Mouse (Mus musculus) limb, embryonic 13.5 days (tissue): ENCODE results near the gene Ube2h. TPM values are rescaled to one million over a fixed set of nuclear protein-coding genes. Genes with fewer than 3 reads are reported as not detected.

Experiments used
- ATAC-seq: fragments of 200-750 bp; cut with Nextera tagmentation; 2 replicates; pipeline ENCODE4 v1.8.0; 2017; ENCODE audit warnings: low read depth, moderate number of reproducible peaks, moderate TSS enrichment; ENCODE audit not compliant: low FRiP score
- H3K27ac ChIP-seq: fragments of 300-500 bp; sonication (generic); 2 replicates; pipeline ENCODE4 v1.5.1; 2015; ENCODE audit warnings: inconsistent platforms, mild to moderate bottlenecking, moderate library complexity
- H3K27me3 ChIP-seq: fragments of 300-500 bp; sonication (generic); 2 replicates; pipeline ENCODE4 v1.6.1; 2015; ENCODE audit warnings: mild to moderate bottlenecking, inconsistent platforms
- H3K36me3 ChIP-seq: fragments of 300-500 bp; sonication (generic); 2 replicates; pipeline ENCODE4 v1.6.1; 2015; ENCODE audit warnings: inconsistent platforms, mild to moderate bottlenecking, moderate library complexity
- H3K4me1 ChIP-seq: fragments of 300-500 bp; sonication (generic); 2 replicates; pipeline ENCODE4 v1.6.1; 2015; ENCODE audit warnings: inconsistent platforms
- H3K4me2 ChIP-seq: fragments of 300-500 bp; sonication (generic); replicated peaks from 2 replicates; pipeline ENCODE4 v1.6.1; 2015; ENCODE audit warnings: inconsistent platforms, mild to moderate bottlenecking, moderate library complexity
- H3K4me3 ChIP-seq: fragments of 300-500 bp; sonication (generic); 2 replicates; pipeline ENCODE4 v1.5.1; 2015; ENCODE audit warnings: moderate library complexity, mild to moderate bottlenecking, inconsistent platforms
- H3K9ac ChIP-seq: fragments of 300-500 bp; sonication (generic); 2 replicates; pipeline ENCODE4 v1.6.1; 2015; ENCODE audit warnings: mild to moderate bottlenecking, inconsistent platforms
- H3K9me3 ChIP-seq: fragments of 300-500 bp; sonication (generic); 2 replicates; pipeline ENCODE4 v1.6.1; 2016; ENCODE audit warnings: inconsistent platforms
- WGBS: fragments of 180-500 bp; shearing (Covaris S2); methylation state at CpG from one replicate; pipeline ENCODE4 v1.1.7; 2015; 5-methylcytosine and 5-hydroxymethylcytosine counted together
- polyA plus RNA-seq: library from polyadenylated mRNA; unstranded; fragments of >200 nt; fragmentation: Nextera tagmentation; extraction: Ambion mirVana; gene quantifications from 2 replicates; pipeline ENCODE4 v1.2.1, GENCODE M21; 2015

Gene Ube2h
- polyA plus RNA-seq, 1 experiment from 2014 or later, result 45.9 TPM

- WGBS, result 76% methylated on average over 4 of the region's 4 CpGs
- Histone ChIP-seq H3K4me2 (no peak overlapping the region), H3K9me3 (no peaks in the 10 kb centered on the region), H3K9ac (no peak overlapping the region), H3K36me3 (peaks cover 64% of the 10 kb centered on the region), H3K27me3 (no peaks in the 10 kb centered on the region), H3K4me3 (no peak overlapping the region), H3K4me1 (0 out of 2 replicates have a peak, but pooled peaks cover 5% of the 10 kb centered on the region), H3K27ac (no peak overlapping the region)
- ATAC-seq, result no peak
Observed at GRCm38 (mm10) chr6:30265402-30265801, 38.9 kb downstream of the Ube2h start.

- Histone ChIP-seq H3K27ac (no peak overlapping the region), H3K4me2 (no peak overlapping the region), H3K27me3 (no peaks in the 10 kb centered on the region), H3K4me1 (0 out of 2 replicates have a peak, but pooled peaks cover 5% of the 10 kb centered on the region), H3K9ac (no peak overlapping the region), H3K36me3 (peaks cover 70% of the 10 kb centered on the region), H3K4me3 (no peak overlapping the region), H3K9me3 (no peaks in the 10 kb centered on the region)
- ATAC-seq, result no peak
- 75% methylated on average over 4 of the region's 4 CpGs for WGBS
Observed at GRCm38 (mm10) chr6:30263053-30263452, 41.3 kb downstream of the Ube2h start.

- 89% methylated on average over 6 of the region's 6 CpGs for WGBS
- no peaks in the 10 kb centered on the region for H3K27me3 ChIP-seq
- 0 out of 2 replicates have a peak, but pooled peaks cover 5% of the 10 kb centered on the region for H3K4me1 ChIP-seq
- no peak overlapping the region for H3K9ac ChIP-seq
- peaks cover 61% of the 10 kb centered on the region for H3K36me3 ChIP-seq
- H3K9me3 ChIP-seq, result no peaks in the 10 kb centered on the region
- H3K4me3 ChIP-seq, result no peak overlapping the region
- no peak for ATAC-seq
- H3K4me2 ChIP-seq, result no peak overlapping the region
- no peak overlapping the region for H3K27ac ChIP-seq
Observed at GRCm38 (mm10) chr6:30259271-30259670, 45.1 kb downstream of the Ube2h start.

- H3K36me3 ChIP-seq, result peaks cover 64% of the 10 kb centered on the region
- no peak overlapping the region for H3K9ac ChIP-seq
- no peak for ATAC-seq
- WGBS, result 95% methylated on average over 1 of the region's 1 CpGs
- no peak overlapping the region for H3K4me3 ChIP-seq
- H3K27ac ChIP-seq, result no peak overlapping the region
- H3K4me2 ChIP-seq, result no peak overlapping the region
- H3K27me3 ChIP-seq, result no peaks in the 10 kb centered on the region
- H3K9me3 ChIP-seq, result no peaks in the 10 kb centered on the region
- 0 out of 2 replicates have a peak, but pooled peaks cover 5% of the 10 kb centered on the region for H3K4me1 ChIP-seq
Observed at GRCm38 (mm10) chr6:30257962-30258361, 46.4 kb downstream of the Ube2h start.

- H3K9ac ChIP-seq, result no peak overlapping the region
- H3K36me3 ChIP-seq, result peaks cover 62% of the 10 kb centered on the region
- no peak for ATAC-seq
- H3K4me3 ChIP-seq, result no peak overlapping the region
- no peaks in the 10 kb centered on the region for H3K27me3 ChIP-seq
- no peaks in the 10 kb centered on the region for H3K9me3 ChIP-seq
- no peak overlapping the region for H3K4me2 ChIP-seq
- H3K4me1 ChIP-seq, result no peaks in the 10 kb centered on the region
- WGBS, result 82% methylated on average over 1 of the region's 1 CpGs
- no peak overlapping the region for H3K27ac ChIP-seq
Observed at GRCm38 (mm10) chr6:30255846-30256245, 48.5 kb downstream of the Ube2h start.

- ATAC-seq, result no peak
Observed at GRCm38 (mm10) chr6:30252271-30253010, 51.9 kb downstream of the Ube2h start.

GRCm38 (mm10) chr6:30248708-30249107 is 55.6 kb downstream of the Ube2h start:
- H3K36me3 ChIP-seq, result peaks cover 23% of the 10 kb centered on the region
- H3K4me1 ChIP-seq, result no peaks in the 10 kb centered on the region
- no peaks in the 10 kb centered on the region for H3K9me3 ChIP-seq
- H3K27ac ChIP-seq, result no peak overlapping the region
- no peak overlapping the region for H3K9ac ChIP-seq
- H3K4me3 ChIP-seq, result no peak overlapping the region
- 81% methylated on average over 3 of the region's 3 CpGs for WGBS
- no peak for ATAC-seq
- H3K4me2 ChIP-seq, result no peak overlapping the region
- no peaks in the 10 kb centered on the region for H3K27me3 ChIP-seq

More at GRCm38 (mm10) chr6:30252271-30253010, 51.9 kb downstream of the Ube2h start:
- no peak overlapping the region for H3K9ac ChIP-seq
- H3K27me3 ChIP-seq, result no peaks in the 10 kb centered on the region
- no peaks in the 10 kb centered on the region for H3K9me3 ChIP-seq
- H3K27ac ChIP-seq, result no peak overlapping the region
- H3K4me1 ChIP-seq, result no peaks in the 10 kb centered on the region
- 93% methylated on average over 5 of the region's 5 CpGs for WGBS
- H3K36me3 ChIP-seq, result peaks cover 32% of the 10 kb centered on the region
- no peak overlapping the region for H3K4me3 ChIP-seq
- no peak overlapping the region for H3K4me2 ChIP-seq

- Histone ChIP-seq H3K4me3 (no peak overlapping the region), H3K27ac (no peak overlapping the region), H3K4me2 (no peak overlapping the region), H3K27me3 (no peaks in the 10 kb centered on the region), H3K9ac (no peak overlapping the region), H3K36me3 (peaks cover 12% of the 10 kb centered on the region), H3K9me3 (no peaks in the 10 kb centered on the region), H3K4me1 (no peaks in the 10 kb centered on the region)
- no peak for ATAC-seq
- 91% methylated on average over 5 of the region's 5 CpGs for WGBS
Observed at GRCm38 (mm10) chr6:30245940-30246339, 58.4 kb downstream of the Ube2h start.

GRCm38 (mm10) chr6:30245397-30245796 is 58.9 kb downstream of the Ube2h start:
- Histone ChIP-seq H3K27me3 (no peaks in the 10 kb centered on the region), H3K9ac (no peak overlapping the region), H3K4me2 (no peak overlapping the region), H3K27ac (no peak overlapping the region), H3K4me3 (no peak overlapping the region), H3K9me3 (no peaks in the 10 kb centered on the region), H3K4me1 (no peaks in the 10 kb centered on the region), H3K36me3 (peaks cover 18% of the 10 kb centered on the region)
- no peak for ATAC-seq
- 96% methylated on average over 5 of the region's 5 CpGs for WGBS

- Histone ChIP-seq H3K4me2 (no peak overlapping the region), H3K9me3 (no peaks in the 10 kb centered on the region), H3K27me3 (no peaks in the 10 kb centered on the region), H3K36me3 (peaks cover 33% of the 10 kb centered on the region), H3K4me1 (no peaks in the 10 kb centered on the region), H3K4me3 (no peak overlapping the region), H3K27ac (no peak overlapping the region), H3K9ac (no peak overlapping the region)
- WGBS, result 92% methylated on average over 9 of the region's 9 CpGs
- ATAC-seq, result no peak
Observed at GRCm38 (mm10) chr6:30243347-30244007, 60.9 kb downstream of the Ube2h start.

- no peak overlapping the region for H3K4me3 ChIP-seq
- no peaks in the 10 kb centered on the region for H3K27me3 ChIP-seq
- ATAC-seq, result no peak
- no peaks in the 10 kb centered on the region for H3K9me3 ChIP-seq
- peaks cover 32% of the 10 kb centered on the region for H3K36me3 ChIP-seq
- no peaks in the 10 kb centered on the region for H3K4me1 ChIP-seq
- no peak overlapping the region for H3K9ac ChIP-seq
- H3K4me2 ChIP-seq, result no peak overlapping the region
- WGBS, result 87% methylated on average over 4 of the region's 4 CpGs
- no peak overlapping the region for H3K27ac ChIP-seq
Observed at GRCm38 (mm10) chr6:30242928-30243327, 61.4 kb downstream of the Ube2h start.

GRCm38 (mm10) chr6:30240105-30240504 is 64.2 kb downstream of the Ube2h start:
- no peaks in the 10 kb centered on the region for H3K9me3 ChIP-seq
- 94% methylated on average over 7 of the region's 7 CpGs for WGBS
- H3K4me1 ChIP-seq, result no peaks in the 10 kb centered on the region
- H3K27me3 ChIP-seq, result no peaks in the 10 kb centered on the region
- H3K36me3 ChIP-seq, result peaks cover 34% of the 10 kb centered on the region
- H3K4me2 ChIP-seq, result no peak overlapping the region
- no peak for ATAC-seq
- H3K27ac ChIP-seq, result no peak overlapping the region
- no peak overlapping the region for H3K4me3 ChIP-seq
- no peak overlapping the region for H3K9ac ChIP-seq
